Comparison of ENCODE assay signal across 9 mouse cellular contexts in genomic region chr1:172220414-172220813, GRCm38 (mm10). TPM values are rescaled to one million over a fixed set of nuclear protein-coding genes. Genes with fewer than 3 reads are reported as not detected.
DNase-seq lines count a peak whose midpoint lies in the region; ATAC-seq and TF ChIP-seq lines count a peak whose summit lies in the region.
"Had no signal": no experiment of that assay in that cellular context is flagged by ENCODE, and none has a peak within 500 bp of the region (broad histone marks: within the 10 kb centered on the region; RNA-seq: fewer than 3 reads in every experiment).

No protein-coding gene starts in this region.

- peak; percentile 23 for DNase-seq in right cerebral cortex, postnatal 25 days
- no peak for DNase-seq in right cerebral cortex, postnatal 4 days
- peak; percentile 70 for DNase-seq in forebrain, postnatal 0 days
- DNase-seq in heart, postnatal 4 days, result peak; percentile 86
- DNase-seq in stomach, postnatal 0 days (ENCODE audit: low spot score), result no peak
- no peak for DNase-seq in right cerebral cortex, adult 2 months (ENCODE audit: low spot score in 2 of 2)

- no peaks in the 10 kb centered on the region for H3K4me1 ChIP-seq in forebrain, postnatal 0 days (ENCODE audit: insufficient read depth)
- H3K4me1 ChIP-seq in limb, embryonic 12.5 days (replicated peaks), result peaks cover 46% of the 10 kb centered on the region
- H3K4me1 ChIP-seq in stomach, postnatal 0 days (replicated peaks; ENCODE audit: control insufficient read depth, insufficient read depth), result peaks cover 12% of the 10 kb centered on the region; the same call in 1 of the 2 replicates

- no peak overlapping the region for H3K4me3 ChIP-seq in forebrain, postnatal 0 days (ENCODE audit: low read depth, low read length)
- H3K4me3 ChIP-seq in limb, embryonic 12.5 days (replicated peaks), result no peak overlapping the region
- H3K4me3 ChIP-seq in stomach, postnatal 0 days (ENCODE audit: low read depth, low read length), result no peak overlapping the region

- H3K9ac ChIP-seq in forebrain, postnatal 0 days, result no peak overlapping the region
- no peak overlapping the region for H3K9ac ChIP-seq in limb, embryonic 12.5 days (replicated peaks)
- no peak overlapping the region for H3K9ac ChIP-seq in stomach, postnatal 0 days (ENCODE audit: low read length)

- no peak for TF ChIP-seq EP300 in stomach, postnatal 0 days (optimal IDR thresholded peaks at IDR 0.05)

- H3K4me2 ChIP-seq in forebrain, postnatal 0 days (ENCODE audit: low read depth), result no peak overlapping the region
- H3K4me2 ChIP-seq in limb, embryonic 12.5 days, result no peak overlapping the region
- peak overlapping the region; percentile 14; the same call in 1 of the 2 replicates for H3K4me2 ChIP-seq in stomach, postnatal 0 days (replicated peaks; ENCODE audit: low read depth)

- WGBS in forebrain, postnatal 0 days, result 14% methylated on average over 10 of the region's 10 CpGs
- 45% methylated on average over 10 of the region's 10 CpGs for WGBS in limb, embryonic 12.5 days
- WGBS in stomach, postnatal 0 days, result 43% methylated on average over 10 of the region's 10 CpGs

- H3K27me3 ChIP-seq in forebrain, postnatal 0 days (ENCODE audit: insufficient read depth, low read length), result no peaks in the 10 kb centered on the region
- no peaks in the 10 kb centered on the region for H3K27me3 ChIP-seq in limb, embryonic 12.5 days
- H3K27me3 ChIP-seq in stomach, postnatal 0 days (ENCODE audit: control insufficient read depth, insufficient read depth, low read length), result no peaks in the 10 kb centered on the region

- peak overlapping the region; percentile 30 for H3K27ac ChIP-seq in forebrain, postnatal 0 days (ENCODE audit: low read depth, low read length)
- H3K27ac ChIP-seq in limb, embryonic 12.5 days, result peak overlapping the region; percentile 95; the same call in 1 of the 2 replicates
- peak overlapping the region; percentile 45; the same call in 1 of the 2 replicates for H3K27ac ChIP-seq in stomach, postnatal 0 days (replicated peaks)

- no peaks in the 10 kb centered on the region for H3K36me3 ChIP-seq in forebrain, postnatal 0 days (ENCODE audit: insufficient read depth)
- no peaks in the 10 kb centered on the region for H3K36me3 ChIP-seq in limb, embryonic 12.5 days
- H3K36me3 ChIP-seq in stomach, postnatal 0 days (ENCODE audit: control insufficient read depth, insufficient read depth, low read length), result no peaks in the 10 kb centered on the region

- no peak for TF ChIP-seq CTCF in forebrain, postnatal 0 days (IDR thresholded peaks at IDR 0.05; ENCODE audit: low read depth)
- no peak for TF ChIP-seq CTCF in stomach, postnatal 0 days (IDR thresholded peaks at IDR 0.05; ENCODE audit: low read depth)

- H3K9me3 ChIP-seq in forebrain, postnatal 0 days (ENCODE audit: low read length), result no peaks in the 10 kb centered on the region
- no peaks in the 10 kb centered on the region for H3K9me3 ChIP-seq in limb, embryonic 12.5 days
- no peaks in the 10 kb centered on the region for H3K9me3 ChIP-seq in stomach, postnatal 0 days (ENCODE audit: control insufficient read depth, low read length)

- ATAC-seq in forebrain, postnatal 0 days, result peak; percentile 53
- ATAC-seq in limb, embryonic 12.5 days (ENCODE audit: insufficient number of reproducible peaks, insufficient read depth, low FRiP score, low TSS enrichment, low read depth), result no peak
- ATAC-seq in stomach, postnatal 0 days (ENCODE audit: low FRiP score, low TSS enrichment), result peak; percentile 48; the same call in 1 of the 2 replicates
- no peak for ATAC-seq in megakaryocyte, adult 5-6 weeks (ENCODE audit: poor library complexity, severe bottlenecking)

RNA-seq across cellular contexts. Expression of gene Casq1, which starts 0.7 kb away (rescaled TPM):
- total RNA-seq in forebrain, postnatal 0 days (2014; rRNA removed), result 0.76 and 2.2 TPM in 2 replicates
- polyA plus RNA-seq in forebrain, postnatal 0 days (2015; fragmentation: Nextera tagmentation; extraction: Ambion mirVana), result 3.3 and 3.5 TPM in 2 replicates
- 10 to 100 TPM; 11.9 to 18.1 TPM for total RNA-seq in heart, postnatal 4 days (2021)
- 2.9 and 4.1 TPM in 2 replicates for polyA plus RNA-seq in limb, embryonic 12.5 days (2016; fragmentation: Nextera tagmentation; extraction: Ambion mirVana)
- 9.8 and 9.9 TPM in 2 replicates for polyA plus RNA-seq in stomach, postnatal 0 days (2015; fragmentation: Nextera tagmentation; extraction: Ambion mirVana)
- not detected in 2 replicates for total RNA-seq in megakaryocyte, adult 5-6 weeks (2015)
- not detected in 2 replicates for total RNA-seq in megakaryocyte, adult 5-6 weeks (2017)

RNA-seq across cellular contexts. Expression of gene Pea15a, which starts 13.8 kb away (rescaled TPM):
- 265 and 281 TPM in 2 replicates for total RNA-seq in forebrain, postnatal 0 days (2014; rRNA removed)
- polyA plus RNA-seq in forebrain, postnatal 0 days (2015; fragmentation: Nextera tagmentation; extraction: Ambion mirVana), result 412 and 475 TPM in 2 replicates
- 100 to 1,000 TPM; 140 to 147 TPM for total RNA-seq in heart, postnatal 4 days (2021)
- polyA plus RNA-seq in limb, embryonic 12.5 days (2016; fragmentation: Nextera tagmentation; extraction: Ambion mirVana), result 69.5 and 76.5 TPM in 2 replicates
- 79.4 and 81.6 TPM in 2 replicates for polyA plus RNA-seq in stomach, postnatal 0 days (2015; fragmentation: Nextera tagmentation; extraction: Ambion mirVana)
- total RNA-seq in megakaryocyte, adult 5-6 weeks (2015), result 16.1 and 17.5 TPM in 2 replicates
- total RNA-seq in megakaryocyte, adult 5-6 weeks (2017), result 13.6 and 18.5 TPM in 2 replicates

RNA-seq across cellular contexts. Expression of gene Atp1a4, which starts 37.8 kb away (rescaled TPM):
- not detected in 2 replicates for total RNA-seq in forebrain, postnatal 0 days (2014; rRNA removed)
- not detected in 2 replicates for polyA plus RNA-seq in forebrain, postnatal 0 days (2015; fragmentation: Nextera tagmentation; extraction: Ambion mirVana)
- under 1 TPM in 1 of 2 experiments, not detected in 1; 0.11 TPM for total RNA-seq in heart, postnatal 4 days (2021)
- not detected in 2 replicates for polyA plus RNA-seq in limb, embryonic 12.5 days (2016; fragmentation: Nextera tagmentation; extraction: Ambion mirVana)
- polyA plus RNA-seq in stomach, postnatal 0 days (2015; fragmentation: Nextera tagmentation; extraction: Ambion mirVana), result not detected in 2 replicates
- total RNA-seq in megakaryocyte, adult 5-6 weeks (2015), result not detected in 2 replicates
- not detected in 2 replicates for total RNA-seq in megakaryocyte, adult 5-6 weeks (2017)
- total RNA-seq: layer of hippocampus, postnatal 10 days had no signal

RNA-seq across cellular contexts. Expression of gene Igsf8, which starts 41.0 kb away (rescaled TPM):
- total RNA-seq in forebrain, postnatal 0 days (2014; rRNA removed), result 117 and 136 TPM in 2 replicates
- polyA plus RNA-seq in forebrain, postnatal 0 days (2015; fragmentation: Nextera tagmentation; extraction: Ambion mirVana), result 110 and 113 TPM in 2 replicates
- total RNA-seq in heart, postnatal 4 days (2021), result 10 to 100 TPM; 19.1 to 20.1 TPM
- 44.1 and 45.9 TPM in 2 replicates for polyA plus RNA-seq in limb, embryonic 12.5 days (2016; fragmentation: Nextera tagmentation; extraction: Ambion mirVana)
- 19.1 and 19.5 TPM in 2 replicates for polyA plus RNA-seq in stomach, postnatal 0 days (2015; fragmentation: Nextera tagmentation; extraction: Ambion mirVana)
- total RNA-seq in megakaryocyte, adult 5-6 weeks (2015), result 29.6 and 40.0 TPM in 2 replicates
- total RNA-seq in megakaryocyte, adult 5-6 weeks (2017), result 26.1 and 34.4 TPM in 2 replicates

Comparison
In these comparisons a context has a peak if more than half of its experiments do, and no peak if none do; other contexts are left out.
1. DNase-seq: peak in right cerebral cortex, postnatal 25 days (single experiment), forebrain, postnatal 0 days (single experiment) and heart, postnatal 4 days (single experiment); none in right cerebral cortex, postnatal 4 days (single experiment), stomach, postnatal 0 days (single experiment) and right cerebral cortex, adult 2 months (0 of 2).
2. ATAC-seq: peak in forebrain, postnatal 0 days (single experiment) and stomach, postnatal 0 days (single experiment); none in limb, embryonic 12.5 days (single experiment) and megakaryocyte, adult 5-6 weeks (single experiment).
3. H3K27ac ChIP-seq: peak in every context shown above with its lines; median percentile 95 in limb, embryonic 12.5 days; 45 in stomach, postnatal 0 days; 30 in forebrain, postnatal 0 days.
4. RNA of gene Pea15a, which starts 13.8 kb away (total RNA-seq): 265 to 281 TPM in forebrain, postnatal 0 days and 140 to 147 TPM in heart, postnatal 4 days; 13.6 to 18.5 TPM in megakaryocyte, adult 5-6 weeks; every median in the first group is over 4 times any median in the second.